Mouse (Mus musculus) gastrocnemius, postnatal 25 days (tissue): ENCODE results near the gene Map1s. TPM values are rescaled to one million over a fixed set of nuclear protein-coding genes. Genes with fewer than 3 reads are reported as not detected.
A peak's percentile ranks its signal among the peaks of the same experiment; 100 is the strongest.
"Not testable (repeated sequence)": the region's sequence is repeated elsewhere in the genome, so short reads cannot be mapped to it uniquely, and the experiment has no call there.

Experiments
- DNase-seq: peaks from one replicate; pipeline ENCODE4 v3.0.0; 2022
- total RNA-seq, 2 experiments: library from RNA; stranded (reverse); gene quantifications; 1 replicate in 1 of 2; 2 replicates in 1 of 2; pipeline ENCODE4 v1.2.3; 2021

The Map1s gene
- total RNA-seq, 2 experiments from 2014 or later, result 11.6 to 11.7 TPM

DNA sequence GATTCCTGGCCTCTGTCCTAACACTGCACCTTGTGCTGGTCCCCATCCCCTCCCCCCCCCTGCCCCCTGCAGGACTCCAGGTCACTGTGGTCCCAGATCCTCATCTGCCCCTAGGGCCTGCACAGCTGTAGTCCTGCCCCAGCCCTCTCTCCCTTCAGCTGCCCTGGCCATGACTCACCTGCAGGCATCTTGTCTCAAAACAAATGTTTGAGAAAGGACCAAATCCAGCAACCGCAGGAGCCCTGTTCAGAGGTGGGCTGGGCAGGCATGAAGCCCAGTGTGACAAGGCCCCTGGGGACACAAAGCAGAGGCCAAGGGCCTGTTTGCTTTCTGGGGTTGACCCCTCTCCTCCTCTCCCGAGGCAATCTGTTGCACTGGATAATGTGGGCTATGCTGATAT, 27.6 kb upstream of the Map1s start:
- no peak for DNase-seq

DNA sequence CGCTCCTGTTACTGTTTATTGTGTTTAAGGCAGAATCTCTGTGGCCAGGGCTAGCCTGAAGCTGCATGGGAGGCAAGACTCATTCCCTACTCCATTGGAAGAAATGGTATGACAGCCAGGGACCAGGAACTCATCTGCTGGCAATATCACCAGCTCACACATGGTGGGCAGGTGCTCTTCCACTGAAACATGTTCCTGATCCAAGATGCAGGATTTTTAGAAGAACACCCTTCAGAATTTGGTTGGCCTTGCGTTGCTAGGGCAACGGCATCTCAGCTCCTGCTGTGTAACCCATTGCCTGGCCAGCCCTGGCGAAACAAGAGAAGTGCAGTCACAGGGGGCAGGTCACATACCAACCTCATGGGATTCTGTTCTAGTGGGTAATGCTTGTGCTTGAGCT, 26.2 kb upstream of the Map1s start:
- no peak for DNase-seq

- no peak for DNase-seq
Measured at GRCm38 (mm10) chr8:70880126-70880525, 25.6 kb upstream of the Map1s start.

GRCm38 (mm10) chr8:70880546-70880945, 25.2 kb upstream of the Map1s start:
- no peak for DNase-seq

DNA sequence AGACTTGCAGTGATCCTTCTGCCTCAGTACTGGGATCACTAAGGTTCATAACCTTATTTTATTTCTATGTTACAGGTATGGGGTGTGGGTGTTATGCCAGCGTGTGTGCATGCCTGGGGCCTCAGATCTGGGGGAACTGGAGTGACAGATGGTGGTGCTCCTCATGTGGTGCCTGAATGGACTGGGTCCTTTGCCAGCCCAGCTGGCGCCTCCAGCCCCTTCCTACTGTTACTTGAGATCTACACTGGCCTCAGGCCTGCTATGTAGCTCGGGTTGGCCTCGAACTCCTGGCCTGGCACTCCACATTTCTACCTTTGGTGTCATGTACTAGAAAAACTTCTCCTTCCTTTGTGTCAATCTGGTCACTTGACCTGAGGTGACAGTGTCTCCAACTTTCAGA, 21.5 kb upstream of the Map1s start:
- no peak for DNase-seq

GRCm38 (mm10) chr8:70884683-70885082, 21.0 kb upstream of the Map1s start:
- DNase-seq, result no peak

- DNase-seq, result no peak
Measured at GRCm38 (mm10) chr8:70885612-70886011, 20.1 kb upstream of the Map1s start.

DNA sequence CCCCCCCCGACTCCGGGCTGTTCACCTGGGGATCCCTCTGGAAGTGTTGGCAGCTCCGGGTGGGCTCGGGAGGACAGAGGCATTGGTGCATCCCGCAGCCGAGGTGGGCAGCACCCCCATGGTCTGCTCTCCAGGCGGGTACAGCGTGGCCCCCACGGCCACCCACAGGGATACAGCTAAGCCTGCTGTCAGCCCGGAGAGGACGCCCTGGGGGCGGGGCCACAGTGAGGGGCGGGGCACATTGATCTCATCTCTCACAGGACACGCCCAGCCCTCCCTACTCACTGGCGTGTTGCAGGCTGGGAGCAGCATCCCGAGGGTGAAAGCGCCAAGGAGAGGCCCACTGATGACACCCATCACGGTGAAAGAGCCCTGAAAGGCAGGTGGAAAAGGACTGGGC, 18.1 kb upstream of the Map1s start:
- DNase-seq, result no peak

- DNase-seq, result no peak
Measured at GRCm38 (mm10) chr8:70890656-70891055, 15.1 kb upstream of the Map1s start.

DNA sequence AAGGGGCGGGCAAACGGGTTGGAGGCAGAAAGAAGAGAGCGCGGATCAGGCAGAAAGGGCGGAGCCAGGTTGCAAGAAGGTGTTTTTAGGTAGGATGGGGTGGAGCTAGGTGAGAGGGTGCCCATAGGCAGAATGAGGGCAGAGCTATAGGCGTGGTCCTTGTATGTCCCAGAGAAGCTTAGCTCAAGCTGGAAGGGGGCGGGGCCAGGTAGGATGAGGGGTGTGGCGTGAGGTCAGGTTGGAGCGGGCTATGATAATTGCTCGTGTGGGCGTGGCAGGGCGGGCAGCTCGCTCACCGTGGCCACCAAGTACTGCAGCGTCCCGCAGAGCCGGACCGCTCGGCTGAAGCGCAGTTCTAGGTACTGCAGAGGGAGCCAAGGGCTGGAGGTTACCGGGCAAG, 14.4 kb upstream of the Map1s start:
- DNase-seq, result no peak

GRCm38 (mm10) chr8:70892022-70892895, 13.5 kb upstream of the Map1s start, which contains the start of gene Slc5a5:
Slc5a5 (minus strand) TSS chr8:70892757.
- no peak for DNase-seq

- DNase-seq, result no peak
Measured at GRCm38 (mm10) chr8:70892896-70893655, 12.7 kb upstream of the Map1s start.

DNA sequence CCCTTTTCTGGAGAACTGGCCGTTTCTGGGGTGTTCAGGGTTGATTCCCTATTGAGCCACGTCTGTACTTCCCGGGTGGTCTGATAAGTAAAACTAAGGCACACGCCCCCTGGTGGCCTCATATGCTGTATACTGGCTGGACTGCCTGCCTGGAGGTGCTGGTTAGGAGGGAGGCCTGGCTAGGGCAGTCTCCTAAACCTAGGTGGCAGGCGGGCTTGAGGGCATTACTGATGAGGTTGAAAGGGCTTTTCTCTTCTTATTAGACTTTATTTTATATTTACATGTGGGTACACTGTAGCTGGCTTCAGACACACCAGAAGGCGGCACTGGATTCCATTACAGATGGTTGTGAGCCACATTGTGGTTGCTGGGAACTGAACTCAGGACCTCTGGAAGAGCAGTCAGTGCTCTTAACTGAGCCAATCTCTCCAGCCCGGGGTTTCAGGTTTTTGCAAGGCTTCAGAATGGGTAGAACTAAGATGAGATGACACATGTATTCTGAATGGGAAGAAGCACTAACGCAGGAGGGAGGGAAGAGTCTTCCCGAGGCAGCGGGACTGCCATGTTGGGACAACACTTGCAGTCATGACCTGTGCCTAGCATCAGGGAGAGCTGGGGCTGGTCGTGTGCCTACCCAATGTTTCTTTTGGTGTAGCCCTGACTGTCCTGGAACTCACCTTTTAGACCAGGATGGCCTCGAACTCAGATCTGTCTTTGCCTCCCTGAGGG, 11.9 kb upstream of the Map1s start:
- peak; percentile 55 for DNase-seq

DNA sequence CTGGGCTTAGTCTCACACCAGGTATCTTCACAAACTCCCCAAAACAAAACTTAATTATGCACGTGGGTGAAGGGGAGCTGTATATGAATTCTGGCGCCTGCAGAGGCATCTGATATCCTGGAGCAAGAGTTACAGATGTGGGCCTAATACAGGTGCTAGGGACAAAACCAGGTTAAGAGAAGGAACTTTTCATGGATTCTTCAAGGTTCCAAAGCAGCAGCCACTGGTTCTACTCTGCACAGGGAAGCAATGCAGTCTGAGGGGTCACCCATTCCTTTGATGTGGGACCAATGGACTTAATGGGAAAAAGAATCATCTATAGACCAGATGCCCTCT, 11.4 kb upstream of the Map1s start:
- DNase-seq, result no peak

- DNase-seq, result no peak
Measured at GRCm38 (mm10) chr8:70894771-70895545, 10.8 kb upstream of the Map1s start.

DNA sequence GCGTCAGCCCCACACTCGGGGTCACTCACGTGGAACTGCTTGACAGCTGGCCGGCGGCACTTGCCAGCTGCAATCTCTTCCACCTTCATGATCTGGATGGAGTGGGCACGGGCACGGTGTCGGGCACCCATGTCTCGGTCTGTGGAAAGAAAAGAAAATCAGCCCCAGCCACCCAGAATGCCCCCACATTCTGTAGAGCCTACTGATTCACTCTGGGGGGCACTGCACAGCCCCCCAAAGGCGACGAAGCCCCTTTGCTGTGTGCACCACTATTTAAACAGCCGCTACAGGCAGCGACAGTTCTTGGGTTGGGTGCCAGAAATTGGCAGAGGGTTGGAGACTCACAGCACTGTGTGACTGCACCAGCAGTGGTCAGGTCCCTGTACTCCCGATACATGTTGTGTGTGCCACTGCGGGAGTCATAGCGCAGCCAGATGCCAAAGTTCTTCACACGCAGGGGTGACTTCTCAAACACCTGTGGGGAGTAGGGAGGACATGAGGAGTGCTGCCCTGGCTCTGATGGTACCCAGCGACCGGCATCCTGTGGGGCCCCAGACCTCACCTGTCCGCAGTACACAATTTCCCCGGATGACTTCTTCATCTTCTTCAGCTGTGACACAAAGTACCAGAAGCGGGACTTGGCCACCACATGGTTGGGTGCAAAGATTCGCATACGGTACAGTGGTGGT, 10.0 kb upstream of the Map1s start:
- DNase-seq, result not testable (repeated sequence)

DNA sequence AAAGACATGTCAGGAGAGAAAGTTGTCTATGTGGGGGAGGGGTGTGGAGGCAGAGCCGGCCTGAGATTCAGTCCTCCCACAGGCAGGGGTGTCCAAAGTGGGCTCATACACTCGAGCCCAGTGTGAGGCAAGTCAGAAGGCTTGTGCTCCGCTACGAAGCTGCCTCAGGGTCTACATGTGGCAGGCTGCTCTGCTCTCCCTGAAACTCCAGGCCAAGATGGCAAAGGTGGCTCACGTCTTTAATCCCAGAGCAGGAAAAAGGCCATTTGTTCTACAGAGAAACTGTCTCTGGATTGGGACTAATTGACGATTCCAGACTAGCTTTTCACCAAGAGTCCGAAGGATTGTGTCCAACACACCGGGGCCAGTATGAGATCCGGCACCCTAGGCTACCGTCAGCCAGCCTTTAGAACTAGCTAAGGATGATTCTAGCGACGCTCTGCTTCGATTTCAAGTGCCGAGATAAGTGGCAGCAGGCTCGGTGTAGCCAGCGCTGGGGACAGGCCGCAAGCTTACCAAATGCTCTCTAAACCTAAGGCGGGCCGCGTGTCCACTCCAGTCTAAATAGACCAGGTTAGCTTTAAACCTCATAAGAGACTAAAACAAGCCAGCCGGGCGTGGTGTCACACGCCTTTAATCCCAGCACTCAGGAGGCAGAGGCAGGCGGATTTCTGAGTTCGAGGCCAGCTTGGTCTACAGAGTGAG, 9.3 kb upstream of the Map1s start:
- DNase-seq, result no peak

- DNase-seq, result peak; percentile 95
Measured at GRCm38 (mm10) chr8:70897021-70897680, 8.6 kb upstream of the Map1s start, which contains the start of gene Rpl18a. Rpl18a (minus strand) TSS chr8:70897412.

GRCm38 (mm10) chr8:70897681-70898413, 7.9 kb upstream of the Map1s start:
- peak; percentile 64 for DNase-seq
